Mouse (Mus musculus) liver, adult 2 months (tissue): ENCODE measurements at regions not wholly inside any gene's neighbourhood (a gene's known extent, or its start where the extent isn't known, plus 50 kb on each side); places are given as distances from the start of the nearest gene placed in this dataset.

Source experiments
- CTCF ChIP-seq: fragments of 200-500 bp; IDR thresholded peaks from 2 replicates; pipeline ENCODE4 v1.5.1; 2011; ENCODE audit warnings: low read depth, low read length, control low read depth
- POLR2A ChIP-seq: fragments of 200-500 bp; IDR thresholded peaks from 2 replicates; pipeline ENCODE4 v1.6.1; 2011; ENCODE audit warnings: low read length, control low read depth; ENCODE audit not compliant: insufficient read depth; ENCODE audit errors: extremely low read depth

GRCm38 (mm10) chr12:65552230-65552629 lies 326.9 kb downstream of the Wdr20rt start:
- TF ChIP-seq POLR2A (no peak), CTCF (no peak)
